Mouse (Mus musculus) testis, adult 2 months (tissue): ENCODE measurements at regions not wholly inside any gene's neighbourhood (a gene's known extent, or its start where the extent isn't known, plus 50 kb on each side); places are given as distances from the start of the nearest gene placed in this dataset.

Experiments used
- CTCF ChIP-seq: fragments of 200-500 bp; IDR thresholded peaks from 2 replicates; pipeline ENCODE4 v1.5.1; 2012; ENCODE audit warnings: low read depth, mild to moderate bottlenecking, inconsistent platforms, low read length, moderate library complexity; ENCODE audit not compliant: control insufficient read depth, insufficient read depth, insufficient replicate concordance
- POLR2A ChIP-seq: fragments of 200-500 bp; IDR thresholded peaks from 2 replicates; pipeline ENCODE4 v1.6.1; 2012; ENCODE audit warnings: low read depth, mild to moderate bottlenecking, inconsistent platforms, low read length, moderate library complexity; ENCODE audit not compliant: control insufficient read depth

- TF ChIP-seq CTCF, result no peak
- no peak for TF ChIP-seq POLR2A
These were observed 493.9 kb downstream of the Tns1 start for GRCm38 (mm10) chr1:73630363-73630762.
